Mouse (Mus musculus) lung, postnatal 25 days (tissue): ENCODE results near the gene Sod2.
"Not testable (repeated sequence)": the region's sequence is repeated elsewhere in the genome, so short reads cannot be mapped to it uniquely, and the experiment has no call there.

Experiments
- DNase-seq: peaks from one replicate; pipeline ENCODE4 v3.0.0; 2022; ENCODE audit warnings: low spot score

The Sod2 gene

DNA sequence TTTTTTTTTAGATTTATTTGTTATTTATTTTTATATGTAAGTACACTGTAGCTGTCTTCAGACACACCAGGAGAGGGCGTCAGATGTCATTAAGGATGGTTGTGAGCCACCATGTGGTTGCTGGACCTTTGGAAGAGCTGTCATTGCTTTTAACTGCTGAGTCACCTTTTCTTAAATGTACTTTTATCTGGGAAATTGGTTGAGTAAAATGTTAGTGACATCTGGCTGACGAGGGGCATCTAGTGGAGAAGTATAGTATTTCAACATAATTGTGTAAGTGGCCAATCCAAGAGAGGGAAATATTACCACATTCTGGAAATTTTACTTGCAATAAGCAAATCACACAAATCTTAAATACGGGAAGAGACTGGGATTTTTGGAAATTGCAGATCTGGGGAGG lies 3.2 kb downstream of the Sod2 start:
- peak; percentile 72 for DNase-seq

DNA sequence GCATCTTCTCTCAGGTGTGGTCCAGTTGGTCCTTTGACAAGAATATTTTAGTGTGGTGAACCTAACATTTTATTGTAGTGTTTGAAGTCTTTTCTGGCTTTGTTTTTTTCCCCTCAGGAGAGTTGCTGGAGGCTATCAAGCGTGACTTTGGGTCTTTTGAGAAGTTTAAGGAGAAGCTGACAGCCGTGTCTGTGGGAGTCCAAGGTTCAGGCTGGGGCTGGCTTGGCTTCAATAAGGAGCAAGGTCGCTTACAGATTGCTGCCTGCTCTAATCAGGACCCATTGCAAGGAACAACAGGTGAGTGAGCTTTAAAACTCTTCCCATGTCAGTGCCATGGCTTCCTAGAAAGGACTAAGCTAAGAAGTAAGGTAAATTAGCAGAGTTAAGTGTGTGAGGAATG lies 6.7 kb downstream of the Sod2 start:
- no peak for DNase-seq

DNA sequence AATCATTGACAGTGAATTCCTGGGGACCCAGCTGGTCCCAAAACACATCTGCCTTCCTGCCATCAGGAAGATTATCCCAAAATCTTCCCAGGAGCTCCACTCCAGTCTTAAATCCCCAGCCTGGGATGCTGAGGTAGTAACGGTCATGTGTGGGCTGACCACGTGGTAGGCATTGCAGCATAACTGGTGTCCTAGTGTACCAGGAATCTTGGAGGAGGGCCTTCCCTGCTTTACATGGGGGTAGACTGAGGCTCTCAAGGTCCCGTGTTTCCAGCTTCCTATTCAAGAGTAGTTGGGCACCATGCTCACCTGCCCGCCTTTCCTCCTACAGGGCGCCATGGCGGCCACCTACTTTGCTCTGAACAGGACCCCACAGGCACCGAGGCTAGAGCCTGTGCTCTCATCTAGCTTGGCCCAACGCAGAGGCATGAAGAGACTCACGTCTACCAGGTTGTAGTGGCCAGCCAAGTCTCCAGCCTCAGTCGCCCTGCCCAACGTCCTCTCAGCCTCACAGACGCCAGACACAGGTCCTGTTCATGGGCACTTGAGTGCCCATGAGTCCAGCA lies 30.1 kb downstream of the Sod2 start:
- DNase-seq = not testable (repeated sequence)

DNA sequence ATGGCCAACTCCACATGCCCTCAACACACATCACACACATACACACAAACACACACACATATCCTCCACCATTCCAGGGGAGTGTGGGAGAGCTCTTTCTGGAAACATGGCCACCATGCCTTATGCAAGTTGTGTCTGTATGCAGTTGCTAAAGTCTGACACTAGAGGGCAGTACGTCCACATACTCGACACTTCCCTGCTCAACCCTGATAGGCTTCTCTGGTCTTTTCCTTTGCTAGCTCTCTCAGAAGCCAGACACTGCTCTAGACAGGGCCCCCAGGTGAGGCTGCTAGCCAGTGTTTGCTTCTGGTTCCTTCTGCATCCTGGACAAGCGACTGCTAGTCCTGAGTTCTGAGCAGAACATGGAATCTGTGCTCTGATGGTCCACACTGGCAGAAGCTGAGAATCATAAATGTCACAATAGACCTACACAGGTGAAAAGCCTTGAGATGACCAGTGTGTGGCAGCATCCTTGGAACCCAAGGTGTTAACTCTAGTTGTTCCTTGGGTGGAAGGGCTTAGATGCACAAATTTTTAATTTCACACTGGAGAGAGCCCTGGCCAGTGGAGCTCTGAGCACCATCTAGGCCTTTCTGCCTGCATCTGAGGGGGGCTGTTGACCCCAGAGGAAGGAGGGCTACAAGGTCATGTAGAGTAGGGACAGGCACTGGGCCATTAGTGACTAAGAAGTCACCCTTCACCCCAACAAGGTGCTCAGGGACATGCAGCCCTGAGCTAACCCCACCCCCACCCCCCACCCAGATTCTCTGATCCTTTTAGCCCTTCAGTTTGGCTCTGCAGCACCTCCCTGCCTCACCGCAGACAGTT lies 37.4 kb downstream of the Sod2 start:
- DNase-seq = peak; percentile 45

DNA sequence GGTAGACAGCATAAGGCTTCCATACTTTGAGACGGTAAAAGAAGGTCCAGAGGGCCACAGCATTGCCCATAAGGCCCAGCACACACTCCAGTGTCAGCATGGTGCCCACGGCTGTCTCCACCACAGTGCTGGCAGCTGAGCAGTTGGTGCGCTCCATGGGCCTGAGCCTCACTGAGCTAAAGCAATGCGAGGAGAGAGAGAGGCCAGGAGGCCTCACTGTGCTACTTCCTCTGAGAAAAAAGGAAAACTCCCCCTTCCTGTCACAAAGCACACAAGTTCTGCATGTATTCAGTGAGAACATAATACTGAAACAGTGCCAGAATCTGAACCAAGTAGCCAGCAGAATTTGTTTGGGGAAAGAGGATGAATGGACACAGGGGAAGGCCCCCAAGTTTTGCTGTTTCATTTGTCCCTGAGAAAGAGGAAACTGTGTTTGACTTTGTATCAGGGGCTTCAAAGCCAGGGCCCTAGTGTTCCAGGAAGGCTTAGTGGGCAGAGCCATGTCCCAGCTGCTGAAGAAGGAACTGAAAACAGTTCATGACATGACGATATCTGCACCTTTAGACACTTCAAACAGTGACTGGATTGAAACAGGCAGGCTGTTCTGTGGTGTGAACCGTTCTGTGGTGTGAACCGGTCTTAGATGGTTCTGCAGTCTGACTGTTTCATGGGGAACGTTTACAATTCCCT lies 45.6 kb downstream of the Sod2 start, which contains the start of gene Gpr31b:
Gpr31b (minus strand) TSS at position 173 of the 690 bp plus-strand sequence.
- DNase-seq = peak; percentile 5

DNA sequence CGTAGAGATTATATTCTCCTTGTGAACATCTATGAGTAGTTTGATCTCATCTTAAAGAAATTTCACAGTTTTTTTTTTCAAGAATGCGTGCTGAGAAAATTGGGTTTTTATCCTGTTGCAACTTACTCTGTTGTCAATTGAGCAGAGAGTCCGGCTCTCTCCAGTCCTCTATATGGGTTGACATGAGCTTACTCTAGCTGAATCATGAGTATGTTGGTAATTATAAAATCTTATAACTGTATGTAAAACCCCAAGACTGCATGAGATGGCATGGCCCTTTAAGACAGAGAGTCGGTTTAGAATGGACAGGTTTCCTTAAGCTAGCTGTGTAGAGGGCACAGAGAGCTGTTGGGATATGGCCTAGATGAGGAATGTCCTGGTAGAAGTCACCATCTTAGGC lies 54.2 kb downstream of the Sod2 start, which contains the start of gene Tcp10b:
Tcp10b (plus strand) TSS at position 301 of the 400 bp plus-strand sequence.
- DNase-seq = not testable (repeated sequence)

DNA sequence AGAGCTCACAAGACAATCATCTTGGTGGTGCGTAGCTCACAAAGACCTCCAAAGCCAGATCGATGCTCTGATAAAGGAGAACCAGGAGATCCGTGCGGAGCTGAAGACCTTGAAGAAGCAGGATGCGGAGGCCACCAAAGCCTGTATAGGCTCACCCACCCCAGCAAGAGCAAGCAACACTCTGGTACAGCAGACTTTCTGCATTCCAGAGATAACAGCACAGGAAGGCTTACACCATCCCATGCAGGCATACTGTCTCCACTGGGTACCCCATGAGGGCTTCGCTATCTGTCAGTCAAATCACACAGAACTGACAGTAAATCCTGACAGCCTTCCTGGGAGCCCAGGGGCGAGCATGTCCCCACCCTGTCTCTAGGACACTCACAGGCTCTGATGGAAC lies 56.2 kb downstream of the Sod2 start:
- DNase-seq = not testable (repeated sequence)

DNA sequence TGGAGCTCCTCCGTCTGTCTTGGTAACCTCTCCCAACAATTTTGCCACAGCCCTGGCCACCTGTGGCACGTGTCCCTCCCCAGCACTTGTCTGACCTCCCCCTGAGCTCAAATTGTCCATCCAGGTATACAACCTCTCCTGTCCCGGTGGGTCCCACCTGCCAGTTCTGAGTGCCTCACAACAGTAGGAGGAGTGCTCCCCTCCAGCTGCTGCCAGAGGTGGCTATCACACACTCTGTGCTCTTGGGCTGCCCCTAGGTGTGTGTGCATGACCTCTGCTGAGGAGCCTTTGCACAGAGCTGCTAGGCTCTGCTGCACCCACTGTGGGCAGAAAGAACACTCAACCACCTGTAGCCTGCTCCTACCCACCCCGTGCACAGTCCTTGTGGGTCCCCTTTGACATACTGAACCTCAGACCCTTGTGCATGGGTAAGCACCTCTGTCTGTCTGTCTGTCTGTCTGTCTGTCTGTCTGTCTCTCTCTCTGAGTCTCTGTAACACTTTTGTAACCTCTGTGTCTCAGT lies 61.3 kb downstream of the Sod2 start:
- DNase-seq = not testable (repeated sequence)

DNA sequence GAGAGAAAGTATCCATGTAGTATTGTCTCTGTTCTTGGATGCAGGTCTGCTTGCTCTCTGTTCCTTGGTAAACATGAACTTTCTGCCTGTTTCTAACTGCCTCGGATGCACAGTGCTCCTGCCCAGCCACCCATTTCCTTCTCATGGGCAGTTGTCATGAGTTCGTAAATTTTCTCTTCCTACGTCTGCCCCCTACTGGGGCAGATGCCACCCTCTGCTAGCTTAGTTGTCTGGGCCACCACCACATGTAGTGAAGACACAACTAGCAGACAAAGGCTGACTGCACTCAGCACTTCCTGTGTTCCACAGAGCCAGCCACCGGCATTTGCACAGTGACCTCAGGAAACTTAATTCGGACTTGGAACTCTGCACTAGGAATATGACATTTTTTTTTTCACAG lies 62.6 kb downstream of the Sod2 start:
- not testable (repeated sequence) for DNase-seq
